Mouse (Mus musculus) neural tube, embryonic 14.5 days (tissue): ENCODE data around the gene Prdx2. TPM values are rescaled to one million over a fixed set of nuclear protein-coding genes. Genes with fewer than 3 reads are reported as not detected.

Source experiments
- ATAC-seq: fragments of 200-750 bp; cut with Nextera tagmentation; 2 replicates; pipeline ENCODE4 v1.8.0; 2017; ENCODE audit warnings: low read depth, mild to moderate bottlenecking, moderate TSS enrichment, moderate library complexity
- H3K27ac ChIP-seq: fragments of 300-500 bp; sonication (generic); 2 replicates; pipeline ENCODE4 v1.5.1; 2014; ENCODE audit warnings: low read depth, mild to moderate bottlenecking, control low read depth, low read length, moderate library complexity, mixed read lengths
- H3K27me3 ChIP-seq: fragments of 300-500 bp; sonication (generic); 2 replicates; pipeline ENCODE4 v1.6.1; 2014; ENCODE audit warnings: low read length; ENCODE audit not compliant: control insufficient read depth, insufficient read depth
- H3K36me3 ChIP-seq: fragments of 300-500 bp; sonication (generic); 2 replicates; pipeline ENCODE4 v1.6.1; 2014; ENCODE audit warnings: low read length, mixed read lengths; ENCODE audit not compliant: control insufficient read depth, insufficient read depth
- H3K4me1 ChIP-seq: fragments of 300-500 bp; sonication (generic); 2 replicates; pipeline ENCODE4 v1.6.1; 2014; ENCODE audit warnings: low read length; ENCODE audit not compliant: control insufficient read depth, insufficient read depth
- H3K4me2 ChIP-seq: fragments of 300-500 bp; sonication (generic); 2 replicates; pipeline ENCODE4 v1.6.1; 2014; ENCODE audit warnings: mild to moderate bottlenecking, low read depth, low read length, control low read depth
- H3K4me3 ChIP-seq: fragments of 300-500 bp; sonication (generic); 2 replicates; pipeline ENCODE4 v1.5.1; 2014; ENCODE audit warnings: low read depth, low read length, control low read depth, mixed read lengths
- H3K9ac ChIP-seq: fragments of 300-500 bp; sonication (generic); replicated peaks from 2 replicates; pipeline ENCODE4 v1.6.1; 2014; ENCODE audit warnings: low read depth, mild to moderate bottlenecking, control low read depth, low read length, mixed read lengths
- H3K9me3 ChIP-seq: fragments of 300-500 bp; sonication (generic); 2 replicates; pipeline ENCODE4 v1.6.1; 2016; ENCODE audit warnings: low read length; ENCODE audit not compliant: control insufficient read depth
- WGBS: fragments of 180-500 bp; shearing (Covaris S2); extraction: QIAGEN DNeasy Blood & Tissue Kit; methylation state at CpG from one replicate; pipeline ENCODE4 v1.1.7; 2014; 5-methylcytosine and 5-hydroxymethylcytosine counted together
- microRNA-seq: library from miRNA; unstranded; fragments of <30 nt; microRNA quantifications from one replicate; pipeline ENCODE4, GENCODE M21; 2016
- polyA plus RNA-seq: library from polyadenylated mRNA; unstranded; fragments of >200 nt; fragmentation: Nextera tagmentation; extraction: Ambion mirVana; gene quantifications from 2 replicates; pipeline ENCODE4 v1.2.1, GENCODE M21; 2014

Gene Prdx2
- polyA plus RNA-seq, 1 experiment from 2014 or later: 1,252 TPM

GRCm38 (mm10) chr8:85023846-85024245, 54.5 kb downstream of the Prdx2 start:
- whole genome bisulfite sequencing: 94% methylated on average over 3 of the region's 3 CpGs
- peaks cover 20% of the 10 kb centered on the region for H3K4me1 ChIP-seq
- no peaks in the 10 kb centered on the region for H3K27me3 ChIP-seq
- H3K9me3 ChIP-seq: no peaks in the 10 kb centered on the region
- ATAC-seq: no peak
- H3K36me3 ChIP-seq: peaks cover 29% of the 10 kb centered on the region
- no peak overlapping the region; the same call in 1 of the 2 replicates for H3K4me3 ChIP-seq
- peak overlapping the region; percentile 89; the same call in 1 of the 2 replicates for H3K4me2 ChIP-seq
- H3K27ac ChIP-seq: no peak overlapping the region
- H3K9ac ChIP-seq: no peak overlapping the region

Small RNA genes within 50 kb of the gene (microRNA-seq; reads per million reads assigned to microRNA genes)
- not detected for gene Gm24197

Other genes starting within 250 kb of the Prdx2 start
- gene G430095P16Rik, start 246.6 kb upstream of the Prdx2 start, polyA plus RNA-seq: 0.76 and 1.8 TPM in 2 replicates
- gene Nfix, start 169.2 kb upstream of the Prdx2 start, polyA plus RNA-seq: 68.2 and 91.5 TPM in 2 replicates
- gene Dand5, start 146.8 kb upstream of the Prdx2 start, polyA plus RNA-seq: 12.3 and 16.9 TPM in 2 replicates
- 33.1 and 39.8 TPM in 2 replicates for gene Gadd45gip1, start 138.1 kb upstream of the Prdx2 start, polyA plus RNA-seq
- gene Rad23a, start 128.9 kb upstream of the Prdx2 start, polyA plus RNA-seq: 69.4 and 78.1 TPM in 2 replicates
- 615 and 623 TPM in 2 replicates for gene Calr, start 122.7 kb upstream of the Prdx2 start, polyA plus RNA-seq
- gene Farsa, start 112.6 kb upstream of the Prdx2 start, polyA plus RNA-seq: 90.9 and 98.2 TPM in 2 replicates
- 14.2 and 24.5 TPM in 2 replicates for gene Syce2, start 97.5 kb upstream of the Prdx2 start, polyA plus RNA-seq
- gene Gcdh, start 75.7 kb upstream of the Prdx2 start, polyA plus RNA-seq: 33.5 and 34.2 TPM in 2 replicates
- gene Klf1, start 67.7 kb upstream of the Prdx2 start, polyA plus RNA-seq: 0.44 and 0.80 TPM in 2 replicates
- 5.0 and 5.3 TPM in 2 replicates for gene Dnase2a, start 61.0 kb upstream of the Prdx2 start, polyA plus RNA-seq
- 75.6 and 79.8 TPM in 2 replicates for gene Mast1, start 32.2 kb upstream of the Prdx2 start, polyA plus RNA-seq
- 1.3 and 3.5 TPM in 2 replicates for gene Rtbdn, start 22.6 kb upstream of the Prdx2 start, polyA plus RNA-seq
- gene Gm49661, start 154 bp upstream of the Prdx2 start, polyA plus RNA-seq: not detected in 2 replicates
- 45.7 and 48.0 TPM in 2 replicates for gene Rnaseh2a, start 180 bp downstream of the Prdx2 start, polyA plus RNA-seq
- gene Junb, start 9.1 kb downstream of the Prdx2 start, polyA plus RNA-seq: 5.4 and 8.4 TPM in 2 replicates
- gene Hook2, start 21.0 kb downstream of the Prdx2 start, polyA plus RNA-seq: 25.5 and 31.2 TPM in 2 replicates
- 0.12 TPM in 1 of 2 replicates, not detected in the other for gene Best2, start 44.9 kb downstream of the Prdx2 start, polyA plus RNA-seq
- 119 and 128 TPM in 2 replicates for gene Asna1, start 55.7 kb downstream of the Prdx2 start, polyA plus RNA-seq
- gene Trir, start 57.2 kb downstream of the Prdx2 start, polyA plus RNA-seq: 153 and 161 TPM in 2 replicates
- gene Tnpo2, start 67.3 kb downstream of the Prdx2 start, polyA plus RNA-seq: 30.8 and 45.8 TPM in 2 replicates
- 57.0 and 66.3 TPM in 2 replicates for gene Fbxw9, start 90.5 kb downstream of the Prdx2 start, polyA plus RNA-seq
- gene Gm5741, start 98.4 kb downstream of the Prdx2 start, polyA plus RNA-seq: 1.4 TPM in 1 of 2 replicates, not detected in the other
- gene Dhps, start 102.2 kb downstream of the Prdx2 start, polyA plus RNA-seq: 115 and 123 TPM in 2 replicates
- gene Wdr83os, start 111.2 kb downstream of the Prdx2 start, polyA plus RNA-seq: 120 and 134 TPM in 2 replicates
- gene Wdr83, start 111.7 kb downstream of the Prdx2 start, polyA plus RNA-seq: 47.2 and 47.9 TPM in 2 replicates
- gene Man2b1, start 113.7 kb downstream of the Prdx2 start, polyA plus RNA-seq: 15.4 and 20.9 TPM in 2 replicates
- 2.9 and 3.5 TPM in 2 replicates for gene Zfp791, start 153.5 kb downstream of the Prdx2 start, polyA plus RNA-seq
- gene Cks1brt, start 182.3 kb downstream of the Prdx2 start, polyA plus RNA-seq: not detected in 2 replicates